Mouse (Mus musculus) frontal cortex, postnatal 25 days (tissue): ENCODE measurements at regions not wholly inside any gene's neighbourhood (a gene's known extent, or its start where the extent isn't known, plus 50 kb on each side); places are given as distances from the start of the nearest gene placed in this dataset.

Source experiments
- DNase-seq, 2 experiments: peaks; one replicate each; pipeline ENCODE4 v3.0.0; 2022; ENCODE audit warnings: low spot score in 2 of 2

- DNase-seq = no peak
Measured at GRCm38 (mm10) chr9:30284562-30285323, 142.2 kb upstream of the Snx19 start.

GRCm38 (mm10) chr9:30285324-30285599 is 141.6 kb upstream of the Snx19 start:
- no peak for DNase-seq

GRCm38 (mm10) chr9:30299844-30300243 is 127.1 kb upstream of the Snx19 start:
- peak; percentile 63 to 66 for DNase-seq

- no peak for DNase-seq
Measured at GRCm38 (mm10) chr9:30308281-30308680, 118.6 kb upstream of the Snx19 start.

- no peak for DNase-seq
Measured at GRCm38 (mm10) chr9:30313360-30313759, 113.5 kb upstream of the Snx19 start.

- no peak for DNase-seq
Measured at GRCm38 (mm10) chr9:30314355-30315171, 112.3 kb upstream of the Snx19 start.

- DNase-seq = peak; percentile 48 to 56
Measured at GRCm38 (mm10) chr9:30315172-30315644, 111.7 kb upstream of the Snx19 start.

GRCm38 (mm10) chr9:30344866-30345265 is 82.0 kb upstream of the Snx19 start:
- no peak for DNase-seq

- no peak for DNase-seq
Measured at GRCm38 (mm10) chr9:30353965-30354364, 72.9 kb upstream of the Snx19 start.

- no peak for DNase-seq
Measured at GRCm38 (mm10) chr9:30355642-30356041, 71.3 kb upstream of the Snx19 start.

- DNase-seq = no peak
Measured at GRCm38 (mm10) chr9:30369554-30370440, 57.1 kb upstream of the Snx19 start.

- no peak for DNase-seq
Measured at GRCm38 (mm10) chr9:30370789-30371188, 56.1 kb upstream of the Snx19 start.

- no peak for DNase-seq
Measured at GRCm38 (mm10) chr9:30376908-30377307, 50.0 kb upstream of the Snx19 start.
